Mouse (Mus musculus) thymus, postnatal 4 days (tissue): ENCODE measurements at regions not wholly inside any gene's neighbourhood (a gene's known extent, or its start where the extent isn't known, plus 50 kb on each side); places are given as distances from the start of the nearest gene placed in this dataset.
A peak's percentile ranks its signal among the peaks of the same experiment; 100 is the strongest.

Experiments
- DNase-seq: peaks from one replicate; pipeline ENCODE4 v3.0.0; 2021

- DNase-seq: no peak
These were observed 60.4 kb upstream of the Scaf11 start for GRCm38 (mm10) chr15:96521125-96521455.

DNA sequence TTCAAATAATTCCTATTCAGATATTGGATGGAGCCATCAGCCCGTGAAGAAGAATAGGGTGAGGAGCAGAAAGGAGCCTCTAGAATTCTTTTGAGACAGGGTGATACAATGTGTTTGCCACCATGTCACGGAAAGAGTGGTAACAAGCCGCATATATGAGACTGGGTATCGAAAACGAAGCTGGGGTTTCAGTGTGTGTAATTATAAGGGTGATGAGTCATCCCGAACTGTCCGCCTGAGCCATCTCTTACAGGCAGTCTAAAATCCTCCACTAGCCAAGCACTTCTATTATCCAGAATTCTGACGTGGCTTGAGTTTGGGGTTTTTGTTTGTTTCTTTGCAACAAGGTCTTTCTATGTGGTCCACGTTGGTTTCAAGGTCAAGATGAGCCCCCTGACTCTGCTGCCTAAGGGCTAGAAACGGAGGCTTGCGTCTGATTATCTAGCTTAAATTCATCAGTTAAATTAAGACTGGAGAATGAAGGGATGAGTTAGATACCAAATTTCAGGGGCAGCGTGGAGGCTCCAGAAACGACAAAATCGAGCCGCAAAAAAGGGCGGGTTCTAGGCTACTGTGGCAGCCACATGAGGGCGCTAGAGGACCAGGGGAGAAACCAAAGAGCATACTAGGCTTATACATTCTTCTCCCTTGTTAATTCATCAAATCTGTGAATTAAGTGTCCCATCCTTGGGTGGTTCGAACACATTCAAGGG is 59.9 kb upstream of the Scaf11 start:
- DNase-seq: peak; percentile 97

GRCm38 (mm10) chr15:96518156-96518555 is 57.5 kb upstream of the Scaf11 start:
- no peak for DNase-seq

- DNase-seq: no peak
These were observed 55.0 kb upstream of the Scaf11 start for GRCm38 (mm10) chr15:96515620-96516019.

DNA sequence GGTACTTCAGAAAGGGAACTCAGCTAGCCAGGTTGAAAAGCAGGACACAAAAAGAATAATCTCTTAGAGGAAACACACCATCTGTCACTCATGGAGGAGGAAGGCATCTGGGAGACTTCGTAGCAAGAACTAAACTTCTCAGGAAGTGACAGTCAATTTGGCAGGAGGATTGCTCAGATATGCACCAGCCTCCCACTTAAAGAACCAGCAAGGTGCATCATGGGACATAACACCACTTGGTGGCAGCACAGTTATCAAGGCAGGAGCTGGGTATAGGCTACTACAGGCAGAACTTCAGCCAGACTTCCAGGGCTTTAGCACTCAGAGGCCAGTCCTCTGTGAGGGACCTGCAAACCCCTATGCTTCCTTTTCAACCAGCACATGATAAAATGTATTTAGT is 52.0 kb upstream of the Scaf11 start:
- peak; percentile 45 for DNase-seq
